Mouse (Mus musculus) kidney, embryonic 14.5 days (tissue): Measurements from ENCODE around the gene 2700049A03Rik. TPM values are rescaled to one million over a fixed set of nuclear protein-coding genes. Genes with fewer than 3 reads are reported as not detected.

Source experiments
- ATAC-seq: fragments of 200-750 bp; cut with Nextera tagmentation; 2 replicates; pipeline ENCODE4 v1.8.0; 2017; ENCODE audit warnings: moderate number of reproducible peaks, mild to moderate bottlenecking, moderate TSS enrichment, moderate library complexity; ENCODE audit not compliant: low FRiP score, low TSS enrichment
- H3K27ac ChIP-seq: fragments of 300-500 bp; sonication (generic); 2 replicates; pipeline ENCODE4 v1.5.1; 2014; ENCODE audit warnings: low read depth, mild to moderate bottlenecking, low read length, moderate library complexity, mixed read lengths
- H3K27me3 ChIP-seq: fragments of 300-500 bp; sonication (generic); 2 replicates; pipeline ENCODE4 v1.6.1; 2014; ENCODE audit warnings: mild to moderate bottlenecking, low read length; ENCODE audit not compliant: control insufficient read depth, insufficient read depth
- H3K36me3 ChIP-seq: fragments of 300-500 bp; sonication (generic); 2 replicates; pipeline ENCODE4 v1.6.1; 2014; ENCODE audit warnings: low read length, mixed read lengths; ENCODE audit not compliant: control insufficient read depth, insufficient read depth
- H3K4me1 ChIP-seq: fragments of 300-500 bp; sonication (generic); 2 replicates; pipeline ENCODE4 v1.6.1; 2014; ENCODE audit warnings: low read length, mixed read lengths; ENCODE audit not compliant: control insufficient read depth, insufficient read depth
- H3K4me2 ChIP-seq: fragments of 300-500 bp; sonication (generic); replicated peaks from 2 replicates; pipeline ENCODE4 v1.6.1; 2014; ENCODE audit warnings: low read depth, mild to moderate bottlenecking, low read length
- H3K4me3 ChIP-seq: fragments of 300-500 bp; sonication (generic); 2 replicates; pipeline ENCODE4 v1.5.1; 2014; ENCODE audit warnings: mild to moderate bottlenecking, low read length
- H3K9ac ChIP-seq: fragments of 300-500 bp; sonication (generic); 2 replicates; pipeline ENCODE4 v1.6.1; 2014; ENCODE audit warnings: low read depth, mild to moderate bottlenecking, low read length, moderate library complexity
- H3K9me3 ChIP-seq: fragments of 300-500 bp; sonication (generic); 2 replicates; pipeline ENCODE4 v1.6.1; 2016; ENCODE audit warnings: low read length; ENCODE audit not compliant: control insufficient read depth
- WGBS: fragments of 180-500 bp; shearing (Covaris S2); extraction: QIAGEN DNeasy Blood & Tissue Kit; methylation state at CpG from one replicate; pipeline ENCODE4 v1.1.7; 2014; 5-methylcytosine and 5-hydroxymethylcytosine counted together
- polyA plus RNA-seq: library from polyadenylated mRNA; unstranded; fragments of >200 nt; fragmentation: Nextera tagmentation; extraction: Ambion mirVana; gene quantifications from 2 replicates; pipeline ENCODE4 v1.2.1, GENCODE M21; 2014

2700049A03Rik gene
- polyA plus RNA-seq, 1 experiment from 2014 or later = 19.8 TPM

DNA sequence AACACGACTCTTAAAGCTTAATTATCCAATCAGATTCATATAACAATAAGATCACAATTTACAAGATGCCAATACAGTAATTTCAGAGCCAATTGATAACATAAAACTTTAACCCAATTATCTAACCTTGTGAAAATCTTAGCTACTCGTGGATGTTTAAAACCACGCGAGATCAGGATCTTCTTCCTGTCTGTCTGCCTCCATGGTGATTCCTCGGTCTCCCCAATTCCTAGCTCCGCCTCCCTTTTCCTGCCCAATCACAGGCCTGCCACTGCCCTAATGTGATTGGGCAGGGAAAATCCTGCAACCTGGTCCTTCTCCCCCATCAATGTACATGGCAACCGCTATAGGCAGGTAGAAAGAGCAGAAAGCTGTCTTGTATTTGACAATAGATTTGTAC, 132.7 kb downstream of the 2700049A03Rik start:
- no peak for ATAC-seq
- Histone ChIP-seq H3K27me3 (no peaks in the 10 kb centered on the region), H3K4me1 (no peaks in the 10 kb centered on the region), H3K27ac (no peak overlapping the region), H3K36me3 (no peaks in the 10 kb centered on the region), H3K4me3 (no peak overlapping the region), H3K9me3 (peaks cover 5% of the 10 kb centered on the region; the same call in 1 of the 2 replicates), H3K9ac (no peak overlapping the region), H3K4me2 (no peak overlapping the region)
- WGBS = 94% methylated on average over 7 of the region's 7 CpGs

DNA sequence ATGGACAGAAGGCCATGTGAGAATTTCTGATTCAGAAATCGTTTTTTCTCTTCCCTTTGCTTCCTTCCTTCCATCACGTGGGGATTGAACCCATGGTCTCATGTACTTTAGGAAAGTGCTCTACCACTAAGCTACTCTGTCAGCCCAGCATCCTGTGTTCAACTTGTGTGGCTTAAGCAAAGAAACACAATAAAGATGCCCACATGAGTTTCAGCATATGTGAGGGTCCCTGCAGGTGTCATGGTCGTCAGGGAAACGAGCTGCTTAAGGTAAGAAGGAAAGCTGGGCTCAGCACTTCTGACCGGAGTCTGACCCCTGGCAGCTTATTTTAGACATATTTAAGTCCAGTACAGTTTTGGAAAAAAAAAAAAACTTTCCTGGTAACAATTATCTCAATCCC, 134.5 kb downstream of the 2700049A03Rik start:
- Histone ChIP-seq H3K4me2 (no peak overlapping the region), H3K36me3 (no peaks in the 10 kb centered on the region), H3K4me3 (no peak overlapping the region), H3K27me3 (no peaks in the 10 kb centered on the region), H3K9ac (no peak overlapping the region), H3K27ac (no peak overlapping the region), H3K4me1 (no peaks in the 10 kb centered on the region), H3K9me3 (peaks cover 9% of the 10 kb centered on the region; the same call in 1 of the 2 replicates)
- no peak for ATAC-seq
- WGBS = 69% methylated on average over 5 of the region's 5 CpGs

DNA sequence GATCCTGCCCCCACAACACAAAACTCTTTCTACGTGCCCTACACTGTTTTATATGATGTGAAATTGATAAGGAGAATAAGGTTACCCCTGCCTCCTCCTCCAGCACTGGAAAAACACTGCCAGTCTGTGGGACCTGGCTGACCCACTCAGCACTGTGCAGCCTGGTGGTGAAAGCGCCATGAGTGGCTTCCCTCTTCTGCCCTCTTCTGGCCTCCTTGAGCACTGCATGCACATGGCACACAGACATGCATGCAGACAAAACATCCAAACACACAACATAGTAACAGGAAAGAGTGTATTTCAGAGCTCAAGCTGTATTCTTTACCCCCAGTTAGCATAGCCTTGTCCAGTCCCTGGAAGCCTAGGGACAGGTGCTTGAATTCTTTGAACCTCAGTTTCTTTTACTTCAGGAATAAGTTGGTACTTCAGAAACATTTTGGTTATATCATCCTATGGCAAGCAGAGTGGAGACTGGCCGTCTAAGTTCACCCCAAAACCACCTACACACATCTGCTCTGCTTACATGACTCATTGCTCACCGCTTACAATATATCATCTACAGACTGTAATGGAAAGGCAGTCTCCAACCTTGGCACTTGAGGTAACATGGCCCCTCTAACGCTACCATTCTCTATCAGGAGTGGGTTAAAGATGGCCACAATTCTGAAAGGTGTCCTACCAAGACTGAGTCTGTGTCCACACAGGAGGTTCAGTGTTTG, 138.0 kb downstream of the 2700049A03Rik start:
- no peak overlapping the region for H3K4me2 ChIP-seq
- no peak overlapping the region for H3K27ac ChIP-seq
- H3K9me3 ChIP-seq = peaks cover 4% of the 10 kb centered on the region; the same call in 1 of the 2 replicates
- no peaks in the 10 kb centered on the region for H3K4me1 ChIP-seq
- H3K27me3 ChIP-seq = no peaks in the 10 kb centered on the region
- no peak overlapping the region for H3K4me3 ChIP-seq
- no peaks in the 10 kb centered on the region for H3K36me3 ChIP-seq
- no peak for ATAC-seq
- H3K9ac ChIP-seq = no peak overlapping the region
- 85% methylated on average over 5 of the region's 5 CpGs for WGBS

DNA sequence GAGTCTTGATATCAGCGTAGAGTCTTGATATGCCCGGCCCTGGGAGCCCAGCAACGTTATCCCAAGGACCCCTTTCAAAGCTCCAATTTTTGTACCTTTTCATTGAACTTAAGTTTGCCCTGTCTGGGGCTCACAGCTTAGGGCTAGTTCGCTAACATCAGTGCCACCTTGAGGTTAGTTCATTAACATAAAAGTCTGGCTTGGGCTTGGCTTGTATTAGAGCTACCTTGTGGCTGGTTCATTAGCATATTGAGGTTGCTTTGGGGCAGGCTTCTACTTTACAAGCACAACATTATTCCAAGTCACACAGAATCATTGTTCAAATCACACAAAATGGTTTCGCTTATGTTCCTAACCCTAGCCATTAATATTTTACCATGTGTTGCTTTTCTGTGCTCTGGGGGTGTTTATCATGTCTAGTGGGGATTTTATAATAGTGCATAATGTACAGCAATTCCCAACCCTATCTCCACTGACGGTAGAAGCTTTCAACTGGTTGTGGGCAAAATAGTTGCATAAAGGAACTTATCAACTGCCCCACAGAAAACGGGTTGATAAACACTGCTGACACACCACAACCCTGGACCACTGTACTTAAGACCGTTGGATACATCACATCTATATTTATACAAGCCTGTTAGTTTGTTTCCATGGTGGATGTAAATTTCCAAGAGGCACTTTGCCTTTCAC, 139.4 kb downstream of the 2700049A03Rik start:
- Histone ChIP-seq H3K27me3 (no peaks in the 10 kb centered on the region), H3K27ac (no peak overlapping the region), H3K4me1 (no peaks in the 10 kb centered on the region), H3K9me3 (peaks cover 4% of the 10 kb centered on the region; the same call in 1 of the 2 replicates), H3K4me3 (no peak overlapping the region), H3K36me3 (no peaks in the 10 kb centered on the region), H3K9ac (no peak overlapping the region), H3K4me2 (no peak overlapping the region)
- ATAC-seq = no peak
- WGBS = 87% methylated on average over 8 of the region's 8 CpGs

DNA sequence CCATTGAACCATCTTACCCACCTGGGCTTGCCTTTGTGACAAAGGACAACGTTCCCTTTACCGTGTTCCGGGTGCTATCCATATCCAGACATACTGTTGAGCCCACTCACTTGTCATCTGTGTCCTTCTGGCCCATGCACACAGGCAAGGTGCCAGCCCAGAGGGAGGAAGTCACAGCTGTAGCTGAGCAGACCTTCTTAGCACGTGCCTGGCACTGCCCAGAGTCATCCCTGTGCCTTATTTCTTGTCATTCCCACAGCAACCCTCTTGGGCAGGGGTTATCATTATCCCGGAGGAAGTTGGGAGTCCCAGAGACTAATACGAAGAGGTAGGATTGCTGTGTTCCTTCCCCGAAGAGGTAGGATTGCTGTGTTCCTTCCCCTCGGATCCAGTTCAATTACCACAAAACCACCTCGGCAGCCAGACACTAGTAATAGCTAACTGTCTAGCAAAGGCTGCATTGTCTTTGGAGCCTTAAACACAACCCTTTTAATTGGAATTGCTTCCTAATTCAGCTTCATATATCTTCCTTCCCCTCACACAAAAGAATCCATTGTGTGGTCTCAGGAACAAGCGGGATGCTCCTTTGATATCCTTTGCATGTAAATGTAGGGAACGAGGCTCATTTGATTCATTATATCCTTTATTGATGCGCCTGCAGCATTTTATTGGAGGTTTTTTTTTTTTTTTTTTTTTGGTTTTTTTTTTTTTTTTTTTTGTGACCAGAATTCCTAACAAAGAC, 143.0 kb downstream of the 2700049A03Rik start:
- no peak overlapping the region for H3K27ac ChIP-seq
- no peaks in the 10 kb centered on the region for H3K36me3 ChIP-seq
- no peak overlapping the region for H3K4me2 ChIP-seq
- H3K4me3 ChIP-seq = no peak overlapping the region
- ATAC-seq = no peak
- no peaks in the 10 kb centered on the region for H3K27me3 ChIP-seq
- no peaks in the 10 kb centered on the region for H3K4me1 ChIP-seq
- 44% methylated on average over 12 of the region's 12 CpGs for whole genome bisulfite sequencing
- H3K9me3 ChIP-seq = peaks cover 1% of the 10 kb centered on the region; the same call in 1 of the 2 replicates
- H3K9ac ChIP-seq = no peak overlapping the region

DNA sequence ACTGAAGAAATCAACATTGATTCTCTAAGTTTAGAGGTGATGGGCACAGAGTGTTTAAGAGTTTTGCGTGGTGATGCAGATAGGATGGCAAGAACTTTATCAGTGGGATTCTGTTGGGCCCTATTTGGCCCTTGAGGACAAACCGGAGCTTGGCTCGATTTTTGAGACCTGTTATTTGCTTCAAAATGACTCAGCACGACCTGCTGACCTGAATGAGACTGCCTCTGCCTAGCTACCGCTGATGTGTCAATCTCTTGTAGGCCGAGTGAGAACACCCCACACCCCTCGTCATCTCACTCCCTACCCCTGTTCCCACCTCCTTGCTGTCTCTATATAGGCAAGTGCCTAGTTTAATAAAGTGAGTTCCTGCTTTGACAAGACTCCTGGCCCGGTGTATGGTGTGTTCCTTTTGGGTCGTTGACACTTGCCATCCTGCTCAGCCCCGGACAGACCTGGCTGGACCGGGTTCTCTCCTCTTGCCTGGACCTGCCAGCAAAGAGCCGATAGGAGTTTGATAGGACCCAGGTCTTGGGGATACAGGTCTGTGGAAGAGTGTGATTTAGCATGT, 144.6 kb downstream of the 2700049A03Rik start:
- WGBS = 84% methylated on average over 12 of the region's 12 CpGs
- ATAC-seq = no peak
- no peak overlapping the region for H3K4me2 ChIP-seq
- H3K4me3 ChIP-seq = no peak overlapping the region
- H3K9ac ChIP-seq = no peak overlapping the region
- no peaks in the 10 kb centered on the region for H3K9me3 ChIP-seq
- H3K4me1 ChIP-seq = no peaks in the 10 kb centered on the region
- H3K36me3 ChIP-seq = no peaks in the 10 kb centered on the region
- no peak overlapping the region for H3K27ac ChIP-seq
- H3K27me3 ChIP-seq = no peaks in the 10 kb centered on the region

DNA sequence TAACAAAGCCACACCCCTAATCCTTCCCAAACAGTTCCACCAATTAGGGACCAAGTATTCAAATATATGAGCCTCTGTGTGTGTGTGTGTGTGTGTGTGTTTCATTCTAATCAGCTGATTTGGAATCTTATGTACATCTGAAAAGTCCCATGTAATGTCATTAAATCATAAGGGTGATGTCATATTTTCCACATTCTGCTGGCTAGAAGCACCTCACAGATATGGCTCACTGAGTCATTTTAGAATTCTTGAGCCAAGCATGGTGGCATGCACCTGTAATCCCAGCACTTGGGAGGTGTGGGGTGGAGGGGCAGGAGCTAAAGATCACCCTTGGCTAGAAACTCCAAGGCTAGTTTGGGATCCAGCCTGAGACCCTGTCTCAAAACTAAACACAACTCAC, 148.8 kb downstream of the 2700049A03Rik start:
- H3K4me3 ChIP-seq = no peak overlapping the region
- H3K9ac ChIP-seq = no peak overlapping the region
- no peak overlapping the region for H3K4me2 ChIP-seq
- ATAC-seq = no peak
- H3K36me3 ChIP-seq = no peaks in the 10 kb centered on the region
- no peaks in the 10 kb centered on the region for H3K4me1 ChIP-seq
- no peak overlapping the region for H3K27ac ChIP-seq
- H3K27me3 ChIP-seq = no peaks in the 10 kb centered on the region
- H3K9me3 ChIP-seq = no peaks in the 10 kb centered on the region

DNA sequence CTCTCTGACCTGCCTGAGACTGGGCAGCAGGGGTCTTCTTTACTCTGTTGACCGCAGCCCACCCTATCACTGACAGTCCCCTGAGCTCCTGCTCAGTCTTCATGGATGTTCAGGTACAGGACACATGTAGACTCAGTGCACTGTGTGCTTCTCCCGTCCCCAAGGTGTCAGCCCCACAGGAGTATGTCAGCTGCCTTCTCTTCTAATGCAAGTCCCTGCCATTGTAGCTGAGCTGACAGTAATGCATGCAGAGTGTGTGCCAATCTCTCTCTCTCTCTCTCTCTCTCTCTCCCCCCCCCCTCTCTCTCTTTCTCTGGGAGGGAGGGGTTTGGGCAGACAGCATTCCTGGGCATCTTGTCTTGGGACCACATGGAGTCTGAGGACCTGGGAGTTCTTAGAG, 153.8 kb downstream of the 2700049A03Rik start:
- peak; percentile 51; the same call in 1 of the 2 replicates for ATAC-seq
- 66% methylated on average over 2 of the region's 2 CpGs for WGBS
- H3K4me3 ChIP-seq = no peak overlapping the region

More for the DNA sequence above, 153.8 kb downstream of the 2700049A03Rik start:
- no peak overlapping the region for H3K9ac ChIP-seq
- no peaks in the 10 kb centered on the region for H3K27me3 ChIP-seq
- no peaks in the 10 kb centered on the region for H3K9me3 ChIP-seq
- no peak overlapping the region for H3K4me2 ChIP-seq
- no peaks in the 10 kb centered on the region for H3K36me3 ChIP-seq
- peaks cover 10% of the 10 kb centered on the region for H3K4me1 ChIP-seq
- no peak overlapping the region for H3K27ac ChIP-seq
